ENCODE assay signal across 9 mouse cellular contexts in the genomic region with DNA sequence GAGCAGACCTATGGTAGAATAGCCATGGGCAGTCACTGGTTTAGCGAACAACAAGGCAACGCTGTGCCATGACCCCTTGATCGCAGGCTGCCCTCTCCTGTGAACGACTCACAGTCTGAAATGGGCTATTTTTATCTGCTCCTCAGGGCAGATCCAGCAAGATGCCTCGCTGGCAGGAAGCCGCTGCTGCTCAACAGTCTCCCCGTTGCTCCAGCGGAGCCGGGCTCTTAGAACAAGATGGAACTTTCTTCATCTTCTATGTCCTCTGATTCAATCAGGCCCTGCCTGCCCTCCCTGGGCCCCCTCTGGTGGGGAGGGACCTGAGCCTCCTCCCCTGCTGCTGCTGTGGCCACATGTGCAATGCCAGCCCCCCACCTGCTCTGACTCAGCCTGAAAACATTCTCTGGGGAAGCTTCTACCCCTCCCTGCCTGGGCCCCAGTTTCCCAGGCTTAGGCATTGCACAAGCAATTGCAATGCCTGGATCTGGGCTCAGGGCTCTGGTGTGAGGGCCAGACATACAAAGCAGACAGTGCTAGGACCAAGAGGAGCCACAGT. TPM values are rescaled to one million over a fixed set of nuclear protein-coding genes. Genes with fewer than 3 reads are reported as not detected.
DNase-seq lines count a peak whose midpoint lies in the region; ATAC-seq lines count a peak whose summit lies in the region.
"Had no signal": no experiment of that assay in that cellular context is flagged by ENCODE, and none has a peak within 500 bp of the region (broad histone marks: within the 10 kb centered on the region; RNA-seq: fewer than 3 reads in every experiment).

No protein-coding gene starts in this region.

- no peaks in the 10 kb centered on the region; the same call in 1 of the 2 replicates for H3K4me1 ChIP-seq in forebrain, embryonic 15.5 days

- WGBS in forebrain, embryonic 15.5 days, result 62% methylated on average over 9 of the region's 9 CpGs

- H3K36me3 ChIP-seq in forebrain, embryonic 15.5 days, result no peaks in the 10 kb centered on the region

- H3K4me3 ChIP-seq in forebrain, embryonic 15.5 days, result no peak overlapping the region

- no peak overlapping the region for H3K27ac ChIP-seq in forebrain, embryonic 15.5 days (replicated peaks)
- H3K27ac ChIP-seq: liver, embryonic 14.5 days had no signal

- no peak overlapping the region for H3K4me2 ChIP-seq in forebrain, embryonic 15.5 days (replicated peaks)

- ATAC-seq in frontal cortex, adult (ENCODE audit: low TSS enrichment), result no peak
- no peak for ATAC-seq in forebrain, embryonic 15.5 days (replicated peaks)

- H3K27me3 ChIP-seq in forebrain, embryonic 15.5 days, result no peaks in the 10 kb centered on the region

- peak; percentile 98 for DNase-seq in NIH3T3 (ENCODE audit: low read depth)
- DNase-seq in adrenal gland, postnatal 36 days, result peak; percentile 69 to 78
- DNase-seq in heart, adult 8-10 months (ENCODE audit: low spot score), result peak; percentile 48
- DNase-seq in kidney, postnatal 4 days, result peak; percentile 31 to 42
- DNase-seq in retina, embryonic 14.5 days (ENCODE audit: low spot score), result peak; percentile 33
- DNase-seq in frontal cortex, adult 2 months (ENCODE audit: extremely low spot score in 1 of 2, low spot score in 1 of 2), result no peak

- H3K9ac ChIP-seq in forebrain, embryonic 15.5 days (replicated peaks), result no peak overlapping the region
- H3K9ac ChIP-seq: liver, embryonic 14.5 days had no signal

- H3K9me3 ChIP-seq in forebrain, embryonic 15.5 days, result no peaks in the 10 kb centered on the region

RNA-seq across cellular contexts. Expression of gene Col5a1, which starts 27.8 kb away (rescaled TPM):
- total RNA-seq in adrenal gland, postnatal 36 days (2021), result 10 to 100 TPM; 51.4 to 64.3 TPM
- total RNA-seq in heart, adult 8-10 months (2022), result 10 to 100 TPM; 10.8 to 17.6 (median 15.1) TPM
- 12.8 and 16.4 TPM in 2 replicates for polyA plus RNA-seq in frontal cortex, adult 2 months (2012; rRNA removed)
- 5.4 and 5.9 TPM in 2 replicates for polyA plus RNA-seq in forebrain, embryonic 15.5 days (2015; fragmentation: Nextera tagmentation; extraction: Ambion mirVana)

Comparison
In these comparisons a context has a peak if more than half of its experiments do, and no peak if none do; other contexts are left out.
1. DNase-seq: peak in NIH3T3 (single experiment), adrenal gland, postnatal 36 days (2 of 2), heart, adult 8-10 months (single experiment), kidney, postnatal 4 days (2 of 2) and retina, embryonic 14.5 days (single experiment); none in frontal cortex, adult 2 months (0 of 2).